Mouse (Mus musculus) cerebellum, adult 9-11 months (tissue): ENCODE data around the gene Tmem161a.

ENCODE experiments used
- DNase-seq: peaks from one replicate; pipeline ENCODE4 v3.0.0; 2022

The Tmem161a gene

DNA sequence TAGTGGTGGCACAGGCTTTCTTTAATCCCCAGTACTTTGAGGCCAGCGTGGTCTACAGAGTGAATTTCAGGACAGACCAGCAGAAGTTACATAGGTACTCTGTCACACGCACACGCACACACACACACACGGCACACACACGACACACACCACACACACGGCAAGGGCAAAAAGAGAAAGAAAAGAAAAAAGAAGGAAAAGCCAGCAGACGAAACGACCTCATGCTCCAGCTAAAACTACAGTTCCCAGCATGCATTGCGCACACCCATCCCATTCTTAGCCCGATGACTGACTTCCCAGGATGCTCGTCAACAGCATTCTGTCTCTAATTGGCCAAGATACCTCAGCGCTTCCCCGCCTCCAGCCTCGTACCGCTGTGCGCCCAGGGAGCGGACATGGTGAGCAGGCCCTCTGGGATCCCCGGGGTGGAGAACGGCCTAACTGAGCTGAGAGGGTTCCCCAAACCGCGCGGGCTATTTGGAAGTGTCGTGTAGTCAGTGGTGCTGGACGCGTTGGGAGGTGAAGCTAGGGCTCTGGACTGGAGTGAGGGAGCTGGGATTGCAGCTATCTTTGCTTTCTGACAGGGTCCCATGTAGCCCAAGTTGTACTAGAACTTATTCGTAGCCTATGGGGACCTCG is at the start of gene Tmem161a:
Tmem161a (plus strand) TSS at position 314 of the 639 bp plus-strand sequence.
- DNase-seq, result peak; percentile 93

DNA sequence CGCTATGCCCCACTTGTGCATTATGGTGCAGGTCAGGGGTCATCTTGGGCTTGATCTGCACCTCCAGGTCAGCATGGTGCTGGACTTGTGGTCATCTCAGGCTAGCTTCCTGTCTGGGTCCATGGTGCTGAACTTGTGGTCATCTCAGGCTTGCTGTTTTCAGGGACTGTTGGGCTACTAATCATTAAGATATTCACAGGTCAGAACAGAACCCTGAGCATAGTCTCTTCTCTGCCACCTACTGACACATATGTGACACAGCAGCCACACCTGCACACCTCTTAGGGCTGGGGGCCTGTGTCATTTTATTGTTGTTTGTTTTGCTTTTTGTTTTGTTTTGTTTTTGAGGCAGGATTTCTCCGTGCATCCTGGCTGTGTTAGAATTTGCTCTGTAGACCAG is 49.3 kb upstream of the Tmem161a start:
- DNase-seq, result no peak

DNA sequence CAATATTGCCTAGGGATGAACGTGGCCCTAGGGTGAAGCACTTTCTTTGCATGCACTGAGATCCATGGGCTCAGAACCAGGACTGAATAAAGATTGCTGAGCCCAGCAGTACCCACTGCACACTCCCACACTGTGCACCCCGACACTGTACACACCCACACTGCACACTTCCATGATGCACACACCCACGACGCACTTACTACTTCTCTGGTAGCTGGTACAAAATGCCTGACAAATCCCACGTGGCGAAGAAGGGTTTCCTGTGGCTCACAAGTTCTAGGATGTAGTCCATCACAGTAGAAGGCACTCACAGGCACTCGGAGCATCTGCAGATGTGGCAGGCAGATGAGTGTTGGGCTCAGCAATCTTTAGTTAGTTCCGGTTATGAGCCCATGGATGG is 47.2 kb upstream of the Tmem161a start:
- DNase-seq, result no peak

DNA sequence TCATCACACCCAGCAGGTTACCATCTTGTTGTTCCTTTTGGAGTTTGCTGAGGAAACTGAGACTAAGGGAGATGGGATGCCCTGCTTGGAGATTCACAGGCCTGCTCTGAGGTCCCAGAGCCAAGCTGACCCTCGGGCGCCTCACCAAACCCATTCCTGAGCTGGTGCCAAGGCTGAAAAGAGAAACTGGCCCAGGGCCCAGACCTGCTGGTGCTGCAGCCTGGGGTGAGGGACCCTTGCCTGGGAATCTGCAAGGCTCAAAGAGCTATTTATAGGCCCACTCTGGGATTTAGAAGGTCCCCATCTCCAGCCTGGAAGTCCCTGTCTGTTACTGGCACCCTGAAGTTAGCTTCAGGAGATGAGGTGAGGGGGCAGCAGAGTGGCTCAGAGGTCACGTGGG is 43.7 kb upstream of the Tmem161a start:
- no peak for DNase-seq

DNA sequence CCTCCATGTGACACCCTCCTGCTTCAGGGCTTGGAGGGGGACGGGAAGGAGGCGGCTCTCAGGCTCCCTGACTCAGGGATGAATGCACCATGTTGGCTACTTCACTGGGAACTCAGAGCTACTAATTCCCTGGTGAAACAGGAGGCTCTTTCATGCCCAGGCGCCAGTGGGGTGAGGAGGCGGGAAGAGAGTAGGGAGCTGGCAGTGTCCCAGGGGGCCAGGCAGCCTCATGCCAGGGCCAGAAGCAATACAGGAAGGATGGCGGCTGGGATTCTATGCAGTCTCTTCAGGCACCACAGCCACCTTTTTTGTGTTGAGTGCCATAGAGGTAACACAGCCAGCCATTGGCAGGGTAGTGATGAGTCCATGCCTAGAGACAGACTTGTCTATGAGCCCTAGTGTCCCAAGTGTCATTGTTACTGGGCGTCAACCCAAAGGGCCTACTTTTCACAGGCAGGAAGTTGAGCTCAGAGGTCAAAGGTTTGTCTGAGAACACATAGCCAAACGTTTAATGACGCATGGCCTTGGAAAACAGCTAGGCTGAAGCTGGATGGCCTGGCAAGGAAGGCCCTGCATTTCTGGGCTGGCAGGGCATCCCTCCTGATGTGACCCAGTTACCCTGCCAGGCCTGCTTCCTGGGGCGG is 42.7 kb upstream of the Tmem161a start:
- peak; percentile 70 for DNase-seq

DNA sequence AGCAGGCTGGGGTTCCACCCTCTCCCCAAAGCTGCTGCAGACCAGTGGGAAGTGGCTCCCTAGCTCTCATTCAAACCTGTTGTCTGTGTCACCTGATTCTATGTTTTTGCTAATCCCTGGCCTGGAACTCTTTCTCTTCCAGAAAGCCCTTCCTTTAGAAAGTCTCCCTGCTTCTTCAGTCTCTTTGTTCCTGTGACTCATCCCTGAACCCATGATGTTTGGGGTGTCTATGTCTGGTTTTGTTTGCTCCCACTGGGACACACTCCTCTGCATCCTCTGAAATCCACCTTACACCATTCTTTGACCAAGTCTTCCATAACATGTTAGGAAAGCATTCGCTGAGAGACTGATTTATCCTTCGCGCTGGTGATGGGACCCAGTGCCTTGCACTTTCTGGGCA is 42.1 kb upstream of the Tmem161a start:
- DNase-seq, result no peak

DNA sequence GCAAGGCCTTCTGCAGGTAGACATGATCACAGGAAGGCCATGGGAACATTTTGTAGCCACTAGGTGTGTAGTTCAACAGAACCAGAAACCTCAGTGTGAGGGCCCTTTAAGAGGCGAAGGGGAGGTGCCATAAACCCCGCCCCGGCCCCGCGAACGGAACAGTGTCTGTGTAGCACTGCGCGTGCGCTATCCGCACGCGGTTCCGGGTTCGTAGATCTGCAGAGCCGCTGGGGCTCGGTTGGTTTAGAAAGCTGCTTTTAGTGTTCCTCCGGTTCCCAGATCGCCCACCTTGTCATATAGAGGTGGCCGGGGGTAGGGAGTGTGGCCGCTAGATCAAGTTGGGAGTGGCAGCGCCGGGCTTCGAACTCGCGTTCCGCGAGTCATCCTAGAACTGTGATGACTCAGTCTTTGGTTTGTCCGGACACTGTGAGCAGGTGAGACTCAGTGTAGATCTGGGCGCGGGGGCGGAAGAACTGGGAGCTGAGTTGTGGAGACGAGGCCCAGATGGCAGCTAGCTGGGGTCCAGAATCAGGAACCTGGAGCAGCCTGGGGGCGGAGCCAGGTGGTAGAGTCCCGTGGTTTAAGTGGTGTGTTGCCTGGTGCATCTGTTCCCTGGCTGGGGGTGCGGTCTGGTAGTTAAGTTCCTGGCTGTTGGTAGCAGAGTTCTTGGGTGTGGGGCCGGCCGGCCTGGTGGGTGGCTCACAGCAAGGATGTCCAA is 40.8 kb upstream of the Tmem161a start, which contains the start of gene Nr2c2ap:
Nr2c2ap (plus strand) TSS at position 168 of the 718 bp plus-strand sequence.
- DNase-seq, result peak; percentile 84

DNA sequence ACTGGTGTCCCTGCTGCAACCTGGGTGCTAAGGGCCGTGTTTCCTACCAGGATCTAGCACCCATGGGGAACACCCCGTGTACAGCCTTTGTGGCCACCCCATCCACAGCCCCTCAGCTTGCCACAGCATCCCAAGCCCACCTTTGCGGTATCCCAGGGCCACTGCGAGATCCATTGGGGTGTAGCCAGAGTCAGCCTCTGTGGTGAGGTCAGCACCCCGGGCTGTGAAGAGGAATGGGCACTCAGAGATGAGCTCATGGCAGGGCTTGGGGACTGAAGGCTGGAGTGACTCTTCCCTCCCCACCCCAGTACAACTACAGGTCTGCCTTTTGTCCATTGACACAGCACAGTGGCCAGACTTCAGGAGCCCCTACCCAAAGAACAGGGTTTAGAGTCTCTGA is 38.1 kb upstream of the Tmem161a start:
- no peak for DNase-seq

DNA sequence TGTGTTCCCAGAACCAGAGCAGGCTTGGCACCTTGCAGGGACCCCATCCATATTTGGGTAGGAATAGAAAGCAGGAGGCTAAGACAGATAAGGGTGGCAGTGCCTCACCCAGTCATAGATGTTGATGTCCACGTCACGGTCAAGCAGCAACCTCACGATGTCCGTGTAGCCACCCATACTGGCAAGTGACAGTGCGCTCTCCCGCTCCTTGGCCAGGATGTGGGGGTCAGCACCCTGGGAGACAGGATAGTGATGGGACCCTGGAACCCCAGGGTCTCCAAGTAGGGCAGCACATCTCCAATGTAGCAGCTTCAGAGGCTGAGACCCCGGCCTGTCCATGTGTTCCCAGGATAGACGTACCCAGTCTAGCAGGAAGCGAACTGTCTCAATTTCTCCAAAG is 37.2 kb upstream of the Tmem161a start:
- no peak for DNase-seq

DNA sequence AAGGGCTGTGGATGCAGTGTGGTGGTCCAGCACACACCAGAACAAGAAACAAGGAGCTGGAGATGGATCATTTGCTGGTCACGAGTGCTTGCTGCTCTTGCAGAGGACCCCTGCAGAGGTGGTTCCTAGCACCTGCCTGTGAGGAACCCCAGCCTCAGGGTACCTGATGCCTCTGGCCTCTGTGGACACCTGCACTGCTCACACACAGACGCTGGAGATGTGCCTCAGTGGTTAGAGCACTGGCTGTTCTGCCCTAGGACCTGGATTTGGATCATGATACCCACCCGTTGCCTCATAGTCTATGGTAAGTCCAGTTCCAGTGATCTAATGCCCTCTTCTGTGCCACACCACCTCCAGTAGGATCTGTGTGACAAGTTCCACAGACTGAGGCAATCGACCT is 35.6 kb upstream of the Tmem161a start:
- no peak for DNase-seq

DNA sequence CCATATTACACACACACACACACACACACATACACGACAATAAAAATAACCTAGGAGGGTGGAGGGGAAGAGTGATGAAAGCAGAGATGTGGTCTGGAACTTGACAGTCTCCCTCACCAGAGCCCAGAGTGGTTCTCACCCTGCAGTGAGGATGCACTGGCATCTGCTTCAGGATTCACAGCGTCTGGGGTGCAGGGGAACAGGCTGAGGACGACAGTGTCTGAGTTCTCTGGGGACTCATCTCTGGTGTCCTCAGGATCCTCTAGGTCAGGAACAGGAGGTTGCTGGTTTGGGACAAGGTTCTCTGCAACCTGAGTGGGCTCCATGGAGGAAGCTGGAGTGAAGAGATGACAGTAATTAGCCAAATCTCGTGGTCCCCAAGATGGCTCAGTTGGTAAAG is 34.3 kb upstream of the Tmem161a start:
- no peak for DNase-seq

DNA sequence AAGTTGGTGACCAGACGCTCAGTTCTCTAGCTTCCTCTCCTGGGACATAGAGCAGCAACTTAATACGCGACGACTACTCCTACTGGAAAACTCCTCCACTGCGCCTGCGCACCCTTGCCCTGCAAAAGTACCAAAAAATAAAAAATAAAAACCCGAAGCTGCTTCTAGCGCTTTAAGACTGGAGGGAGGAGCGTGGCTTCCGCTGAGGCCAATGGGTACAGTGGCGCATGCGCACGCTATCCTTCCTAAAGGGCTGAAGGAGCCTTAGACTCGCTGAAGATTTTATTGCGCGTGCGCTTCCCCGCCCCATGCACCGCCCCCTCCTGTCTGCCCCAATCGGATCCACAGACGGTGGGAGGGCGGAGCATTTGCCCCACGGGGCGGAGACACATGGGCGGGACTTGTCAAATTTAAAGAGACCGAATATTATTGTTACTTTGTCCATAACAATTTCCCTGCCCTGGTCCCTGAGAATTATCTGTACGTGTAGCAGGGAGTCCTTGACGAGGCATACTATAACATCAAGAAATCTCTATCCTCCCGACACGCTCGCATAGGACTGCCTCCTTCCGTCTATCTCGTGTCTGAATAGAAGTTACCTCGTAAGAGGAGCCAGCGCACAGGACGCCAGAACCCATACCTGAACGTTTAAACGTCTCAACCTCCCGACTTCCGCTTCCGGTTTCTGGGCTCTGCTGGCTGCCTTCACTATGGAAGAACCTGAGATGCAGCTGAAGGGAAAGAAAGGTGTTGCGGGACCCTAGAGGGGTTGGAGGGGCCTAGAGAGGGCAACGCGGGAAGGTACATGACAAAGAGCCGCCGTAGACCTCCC is 32.9 kb upstream of the Tmem161a start, which contains the start of the genes Rfxank, Borcs8 and Mef2b:
Rfxank (minus strand) TSS at position 129 of the 832 bp plus-strand sequence.
Borcs8 (plus strand) TSS at position 474 of the 832 bp plus-strand sequence.
Mef2b (plus strand) TSS at position 686 of the 832 bp plus-strand sequence.
- DNase-seq, result peak; percentile 99

DNA sequence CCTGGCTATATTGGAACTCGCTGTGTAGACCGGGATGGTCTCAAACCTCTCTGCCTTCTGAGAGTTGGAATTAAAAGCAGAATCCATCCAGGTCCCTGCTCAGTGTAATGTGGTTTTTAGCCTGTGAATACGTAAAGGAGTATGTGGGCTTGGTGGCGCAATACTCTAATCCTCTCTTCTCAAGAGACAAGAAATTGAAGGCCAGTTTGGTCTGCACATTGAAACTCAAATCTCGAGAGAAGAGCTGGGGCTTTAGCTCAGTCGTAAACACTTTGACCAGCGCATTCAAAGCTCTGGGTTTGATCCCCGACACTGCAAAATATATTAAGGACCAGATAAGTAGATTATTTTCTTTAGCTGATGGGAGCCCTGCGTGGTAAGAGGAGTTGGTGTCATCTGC is 32.2 kb upstream of the Tmem161a start:
- DNase-seq, result no peak

DNA sequence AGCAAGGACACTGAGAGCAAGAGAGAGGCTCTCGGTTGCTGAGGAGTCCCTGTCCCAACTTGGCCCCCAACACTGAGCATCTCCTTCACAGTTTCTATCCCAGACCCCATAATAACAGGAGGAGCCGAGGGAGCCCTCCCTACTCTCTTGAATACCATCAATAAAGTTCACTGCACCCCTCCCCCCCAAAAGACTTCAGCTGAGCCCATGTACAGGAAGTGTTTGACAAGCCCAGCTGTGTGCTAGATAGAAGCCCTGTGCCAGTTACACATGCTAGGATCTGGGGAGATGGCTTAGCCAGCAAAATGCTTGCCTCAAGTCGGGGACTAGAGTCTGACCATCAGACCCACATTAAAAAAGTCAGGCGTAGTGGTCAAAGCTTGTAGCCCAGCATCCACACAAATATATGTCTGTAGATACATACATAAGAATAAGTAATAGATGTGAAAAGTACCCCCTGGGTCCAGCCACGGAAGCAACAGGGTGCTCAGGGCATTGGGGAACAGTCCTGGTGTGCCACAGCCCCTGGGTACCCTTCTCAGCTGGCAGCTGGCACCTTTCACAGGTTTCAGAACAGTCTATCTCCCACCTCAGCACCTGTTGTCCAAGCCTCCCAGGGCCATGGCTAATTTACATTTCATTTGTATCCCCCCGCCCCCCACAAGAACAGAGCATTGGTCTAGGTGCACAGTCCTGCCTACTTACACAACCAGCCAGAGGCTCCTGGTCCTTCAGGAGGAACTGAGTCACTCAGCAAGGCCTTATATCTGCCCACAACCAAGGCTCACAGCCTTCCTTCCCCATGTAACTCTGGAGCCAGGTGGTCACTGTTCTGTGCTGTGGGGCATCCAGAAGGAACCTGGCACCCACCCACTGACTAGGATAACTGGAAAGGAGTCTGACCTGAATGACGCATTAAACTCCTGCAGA is 24.2 kb upstream of the Tmem161a start:
- no peak for DNase-seq

DNA sequence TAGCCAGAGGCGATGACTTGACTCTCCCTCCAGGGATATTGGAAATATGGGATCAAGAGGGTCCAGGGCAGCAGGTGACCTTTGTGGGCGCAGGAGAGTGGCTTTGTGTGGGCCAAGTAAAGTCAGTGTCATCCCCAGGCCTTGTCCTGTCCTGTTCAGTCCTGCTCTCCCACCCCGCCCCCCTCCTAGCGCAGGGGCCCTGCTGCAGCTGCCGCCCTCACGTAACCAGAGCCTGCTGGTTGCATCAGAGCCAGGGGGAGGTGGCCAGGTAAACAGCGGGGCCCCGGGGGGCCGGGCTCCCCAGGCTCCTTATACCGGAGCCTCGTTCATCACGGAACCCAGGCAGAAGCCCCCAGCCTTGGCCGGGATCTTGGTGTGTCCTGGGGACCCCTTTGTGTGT is 22.0 kb upstream of the Tmem161a start:
- DNase-seq, result no peak

DNA sequence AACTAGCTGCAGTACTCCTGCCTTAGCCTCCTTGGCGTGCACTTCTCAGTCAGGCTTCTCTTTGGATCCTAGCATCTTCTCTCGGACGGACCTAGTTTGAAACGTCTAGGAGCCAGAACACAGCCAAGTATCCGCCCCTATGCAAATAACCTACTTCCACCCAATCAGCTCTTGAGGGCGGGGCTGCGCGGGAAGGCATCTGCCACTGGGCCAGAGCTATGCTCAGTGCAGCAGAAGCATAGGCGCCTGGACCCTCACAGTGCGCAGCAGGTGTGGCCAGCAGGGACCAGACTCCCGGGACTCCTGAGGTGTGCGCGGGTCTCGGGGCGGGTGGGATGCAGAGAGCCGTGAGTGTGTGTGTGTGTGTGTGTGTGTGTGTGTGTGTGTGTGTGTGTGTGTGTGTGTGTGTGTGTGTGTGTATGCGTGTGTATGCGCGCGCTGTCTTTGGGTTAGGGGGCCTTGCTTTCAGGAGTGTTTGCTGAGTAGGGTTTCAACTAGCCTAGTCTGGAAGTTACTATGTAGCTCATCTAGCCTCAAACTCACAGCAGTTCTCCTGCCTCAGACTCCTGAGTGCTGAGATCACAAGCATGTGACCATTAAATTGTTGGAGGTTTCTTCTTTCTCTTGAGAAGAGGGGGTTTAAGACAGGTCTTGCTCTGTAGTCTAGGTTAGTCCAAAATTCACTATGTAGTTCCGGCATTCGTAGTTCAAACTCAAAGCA is 19.5 kb upstream of the Tmem161a start:
- DNase-seq, result no peak

DNA sequence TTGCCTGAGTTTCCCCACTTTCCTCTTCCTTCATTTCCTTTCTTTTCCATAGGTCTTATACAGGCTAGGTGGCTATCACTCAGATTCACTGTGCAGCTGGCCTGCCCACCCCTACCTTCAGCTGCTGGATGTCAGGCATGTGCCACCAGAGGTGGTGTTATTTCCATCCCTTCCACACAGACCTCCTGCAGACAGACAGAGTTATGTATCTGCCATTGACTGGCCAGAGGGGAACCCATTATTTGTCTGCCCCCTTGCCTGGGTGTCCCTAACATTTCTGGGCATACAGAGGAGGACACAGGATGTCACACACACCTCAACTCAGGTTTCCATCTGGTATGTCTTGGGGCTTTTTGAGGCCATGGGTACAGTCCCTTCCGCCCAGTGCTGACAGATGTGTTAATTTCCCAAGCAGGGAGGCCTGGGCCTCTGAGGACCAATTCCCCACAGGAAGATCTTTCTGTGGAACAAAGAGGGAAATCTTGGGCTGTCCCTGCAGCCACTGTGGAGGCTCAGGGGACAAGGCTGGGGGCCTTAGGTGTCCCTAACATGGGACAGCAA is 14.8 kb upstream of the Tmem161a start:
- no peak for DNase-seq

DNA sequence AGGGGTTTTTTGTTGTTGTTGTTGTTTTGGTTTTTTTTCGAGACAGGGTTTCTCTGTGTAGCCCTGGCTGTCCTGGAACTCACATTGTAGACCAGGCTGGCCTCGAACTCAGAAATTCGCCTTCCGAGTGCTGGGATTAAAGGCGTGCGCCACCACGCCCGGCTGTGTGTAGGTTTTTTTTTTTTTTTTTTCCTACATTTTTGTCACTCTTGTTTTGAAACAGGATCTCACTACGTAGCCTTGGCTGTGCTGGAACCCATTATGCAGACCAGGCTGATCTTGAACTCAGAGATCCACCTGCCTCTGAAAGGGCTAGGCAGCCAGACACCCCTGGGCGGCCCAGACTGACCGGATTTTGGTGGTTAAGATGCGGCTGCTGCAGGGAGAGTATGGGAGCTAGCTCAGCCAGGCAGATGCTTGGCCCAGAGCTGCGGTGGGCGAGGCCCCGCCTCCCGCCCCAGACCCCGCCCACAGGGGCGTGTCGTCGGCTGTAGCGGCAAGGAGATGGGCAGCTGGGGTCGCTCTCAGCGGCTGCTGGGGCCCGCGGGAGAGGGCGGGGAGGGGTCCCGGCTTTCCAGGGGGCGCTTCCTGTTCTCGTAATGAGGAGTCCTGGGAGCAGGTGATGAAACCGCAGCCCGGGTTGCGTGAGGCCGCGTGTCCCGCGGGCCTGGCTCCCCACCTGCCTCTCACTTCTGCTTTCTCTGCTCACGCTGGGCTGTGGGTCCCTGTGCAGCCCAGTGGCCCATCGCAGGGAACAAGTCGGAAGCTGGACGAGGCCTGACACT is 13.9 kb upstream of the Tmem161a start:
- DNase-seq, result peak; percentile 44

DNA sequence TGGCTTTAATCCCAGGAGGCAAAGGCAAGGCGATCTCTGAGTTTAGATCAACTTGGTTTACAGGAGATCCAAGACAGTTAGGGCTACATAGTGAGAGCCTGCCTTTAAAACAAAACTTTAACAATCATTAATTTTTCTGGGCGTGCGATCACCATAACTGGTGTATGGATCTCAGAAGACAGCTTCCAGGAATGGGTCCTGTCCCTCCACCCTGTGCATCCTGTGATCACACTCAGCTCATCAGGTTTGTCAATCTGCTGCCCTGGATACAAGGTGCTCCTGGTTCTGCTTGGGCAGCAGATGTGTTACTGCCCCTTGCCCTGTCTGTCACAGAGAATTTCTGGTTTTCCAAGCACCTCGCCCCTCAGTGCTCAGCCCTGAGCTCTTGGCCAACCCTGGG is 12.9 kb upstream of the Tmem161a start:
- DNase-seq, result no peak

DNA sequence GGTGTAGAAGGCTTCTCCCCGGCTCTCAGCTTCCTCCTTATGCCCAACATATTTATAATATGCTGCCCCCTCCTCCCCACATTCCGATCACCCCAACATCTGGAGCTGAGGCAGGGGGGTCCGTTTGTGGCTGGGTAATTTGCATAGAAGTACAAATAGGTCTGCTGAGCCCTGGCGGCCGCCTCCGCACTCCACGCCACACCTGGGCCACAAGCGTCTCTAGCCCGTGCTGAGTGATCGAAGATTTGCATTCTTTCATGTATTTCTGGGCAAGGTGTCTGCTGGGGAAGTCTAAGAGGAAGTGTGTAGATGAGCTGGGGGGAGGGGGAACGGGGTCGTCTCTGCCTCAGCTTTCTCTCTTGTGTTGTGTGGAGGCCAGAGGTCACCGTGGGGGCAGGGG is 12.1 kb upstream of the Tmem161a start:
- no peak for DNase-seq
